Mouse (Mus musculus) G1E (cell line): Measurements from ENCODE around the gene Ccdc141. TPM values are rescaled to one million over a fixed set of nuclear protein-coding genes. Genes with fewer than 3 reads are reported as not detected.

Source experiments
- ATAC-seq: 2 replicates; pipeline ENCODE4 v1.8.0; 2016; ENCODE audit warnings: mild to moderate bottlenecking; ENCODE audit not compliant: insufficient number of reproducible peaks, poor library complexity, low FRiP score, severe bottlenecking; ENCODE audit errors: extremely low read depth
- DNase-seq: peaks from one replicate; pipeline ENCODE4 v3.0.0; 2012; ENCODE audit warnings: low spot score
- H3K27me3 ChIP-seq: 2 replicates; pipeline ENCODE4 v1.6.1; 2012; ENCODE audit warnings: mild to moderate bottlenecking, low read length, inconsistent platforms; ENCODE audit not compliant: insufficient read depth
- H3K36me3 ChIP-seq: replicated peaks from 2 replicates; pipeline ENCODE3; 2012; ENCODE audit warnings: mild to moderate bottlenecking, inconsistent platforms
- H3K4me1 ChIP-seq: 2 replicates; pipeline ENCODE4 v1.6.1; 2012; ENCODE audit warnings: low read depth, low read length, inconsistent platforms, mixed read lengths; ENCODE audit not compliant: insufficient read depth
- H3K4me3 ChIP-seq: 2 replicates; pipeline ENCODE4 v1.5.1; 2012; ENCODE audit warnings: low read depth, mild to moderate bottlenecking, inconsistent platforms, low read length, moderate library complexity, mixed read lengths
- H3K9me3 ChIP-seq: replicated peaks from 2 replicates; pipeline ENCODE4 v1.6.1; 2012; ENCODE audit warnings: inconsistent platforms
- CTCF ChIP-seq: IDR thresholded peaks from 2 replicates; pipeline ENCODE4 v1.5.1; 2012; ENCODE audit warnings: low read depth, low read length, inconsistent platforms, mixed read lengths
- GATA1 ChIP-seq: IDR thresholded peaks from 2 replicates; pipeline ENCODE4 v1.6.1; 2012; ENCODE audit warnings: borderline replicate concordance, low read length, inconsistent platforms, mixed read lengths
- GATA2 ChIP-seq: IDR thresholded peaks from 2 replicates; pipeline ENCODE4 v1.6.1; 2012; ENCODE audit warnings: low read depth, low read length, inconsistent platforms, borderline replicate concordance
- POLR2AphosphoS5 ChIP-seq: IDR thresholded peaks from 2 replicates; pipeline ENCODE4 v1.6.1; 2012; ENCODE audit warnings: low read depth, low read length, inconsistent platforms; ENCODE audit not compliant: insufficient replicate concordance
- TAL1 ChIP-seq: conservative IDR thresholded peaks from 2 replicates; pipeline ENCODE4 v1.6.1; 2012; ENCODE audit warnings: low read depth, low read length, inconsistent platforms, mixed read lengths
- polyA plus RNA-seq: library from polyadenylated mRNA; stranded (reverse); fragments of >175 nt; gene quantifications from 2 replicates; pipeline ENCODE4 v1.2.3, GENCODE M21; 2012
- total RNA-seq, 2 experiments: library from RNA; stranded (forward) in 1 of 2; stranded (reverse) in 1 of 2; fragments of 200-1000 nt in 1 of 2; fragments of >200 nt in 1 of 2; fragmentation: Nextera tagmentation in 1 of 2; gene quantifications; 2 replicates each; pipeline ENCODE4 v1.2.3; 2014 to 2017

The Ccdc141 gene
- total and polyA plus RNA-seq, 3 experiments: 0.11 TPM; not detected in 2

DNA sequence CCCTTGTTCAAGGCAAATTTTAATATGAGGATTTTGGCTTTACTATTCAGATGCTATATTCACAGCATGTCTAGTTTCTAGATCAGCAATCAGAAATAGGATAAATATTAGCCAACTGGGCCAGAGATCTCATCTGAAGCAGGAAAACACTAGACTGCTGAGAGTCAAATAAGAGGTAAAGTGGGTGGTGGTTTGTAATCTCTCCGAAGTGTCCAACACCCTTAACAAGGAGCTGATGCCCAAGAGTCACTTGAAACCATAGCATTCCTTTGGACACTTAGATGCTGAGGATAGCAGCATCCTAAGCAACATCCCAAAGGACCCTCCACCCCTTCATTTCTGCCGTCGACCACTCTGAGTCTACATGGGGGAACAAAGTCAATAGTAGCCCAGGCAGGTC lies 5.8 kb downstream of the Ccdc141 start:
- TF ChIP-seq POLR2AphosphoS5 (no peak), GATA2 (no peak), GATA1 (no peak), TAL1 (no peak), CTCF (no peak)
- no peak for DNase-seq

GRCm38 (mm10) chr2:77163381-77163780 lies 7.1 kb downstream of the Ccdc141 start:
- Histone ChIP-seq H3K4me3 (no peak overlapping the region), H3K9me3 (peaks cover 36% of the 10 kb centered on the region), H3K27me3 (no peaks in the 10 kb centered on the region), H3K36me3 (no peaks in the 10 kb centered on the region), H3K4me1 (no peaks in the 10 kb centered on the region)
- ATAC-seq (no peak), DNase-seq (no peak)
- TF ChIP-seq TAL1: no peak
- no peak for TF ChIP-seq GATA2
- no peak for TF ChIP-seq POLR2AphosphoS5
- no peak for TF ChIP-seq CTCF
- no peak for TF ChIP-seq GATA1

More for the DNA sequence above, 5.8 kb downstream of the Ccdc141 start:
- ATAC-seq: no peak
- H3K36me3 ChIP-seq: no peaks in the 10 kb centered on the region
- no peaks in the 10 kb centered on the region for H3K4me1 ChIP-seq
- no peaks in the 10 kb centered on the region for H3K27me3 ChIP-seq
- peaks cover 38% of the 10 kb centered on the region for H3K9me3 ChIP-seq
- H3K4me3 ChIP-seq: no peak overlapping the region

- no peak for ATAC-seq
- H3K36me3 ChIP-seq: no peaks in the 10 kb centered on the region
- H3K27me3 ChIP-seq: no peaks in the 10 kb centered on the region
- no peak overlapping the region for H3K4me3 ChIP-seq
- TF ChIP-seq CTCF (no peak), POLR2AphosphoS5 (no peak), GATA2 (no peak), GATA1 (no peak)
- no peak for DNase-seq
- no peaks in the 10 kb centered on the region for H3K4me1 ChIP-seq
- H3K9me3 ChIP-seq: peaks cover 28% of the 10 kb centered on the region
Observed at GRCm38 (mm10) chr2:77162135-77162534, 8.3 kb downstream of the Ccdc141 start.

DNA sequence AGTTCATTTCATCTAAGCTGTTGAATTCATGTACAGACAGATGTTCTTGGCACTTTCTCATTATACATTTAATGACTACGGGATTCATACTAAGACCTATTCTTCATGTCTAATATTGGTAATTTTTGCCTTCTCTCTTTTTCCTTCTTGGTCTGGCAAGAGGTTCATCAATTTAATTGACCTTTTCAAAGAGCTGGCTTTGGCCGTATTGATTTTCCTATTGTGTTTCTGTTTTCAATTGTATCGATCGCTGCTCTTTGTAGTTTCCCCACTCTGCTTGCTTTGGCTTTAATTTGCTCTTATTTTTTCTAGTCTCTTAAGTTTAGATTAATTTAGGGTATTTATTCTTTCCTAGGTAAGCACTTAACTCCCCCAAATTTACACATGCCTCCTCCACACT lies 12.9 kb downstream of the Ccdc141 start:
- no peak overlapping the region for H3K4me3 ChIP-seq
- no peaks in the 10 kb centered on the region for H3K4me1 ChIP-seq
- TF ChIP-seq POLR2AphosphoS5 (no peak), GATA1 (no peak), CTCF (no peak), TAL1 (no peak), GATA2 (no peak)
- ATAC-seq (no peak), DNase-seq (no peak)
- H3K27me3 ChIP-seq: no peaks in the 10 kb centered on the region
- H3K9me3 ChIP-seq: peaks cover 13% of the 10 kb centered on the region
- no peaks in the 10 kb centered on the region for H3K36me3 ChIP-seq

DNA sequence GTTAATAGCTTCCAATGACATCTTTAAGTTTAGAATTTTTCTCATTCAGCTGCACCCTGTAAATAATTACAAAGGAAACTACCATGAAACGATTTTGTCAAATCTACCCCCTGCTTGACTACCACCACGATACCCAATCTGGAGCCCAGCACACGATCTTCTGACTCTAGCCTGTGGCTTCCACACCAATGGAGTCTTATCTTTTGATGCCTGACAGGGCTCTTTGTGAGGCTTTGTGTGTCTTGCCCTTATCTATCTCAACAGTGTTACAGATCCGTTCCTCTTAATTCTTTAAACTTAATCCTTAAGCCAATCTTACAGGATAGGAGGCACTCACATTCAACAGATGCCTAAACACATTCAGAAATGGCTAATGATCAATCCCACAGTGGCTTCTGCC lies 16.4 kb downstream of the Ccdc141 start:
- no peak for ATAC-seq
- DNase-seq: no peak
- no peaks in the 10 kb centered on the region for H3K27me3 ChIP-seq
- no peaks in the 10 kb centered on the region for H3K36me3 ChIP-seq
- no peak overlapping the region for H3K4me3 ChIP-seq
- no peaks in the 10 kb centered on the region for H3K4me1 ChIP-seq
- H3K9me3 ChIP-seq: peaks cover 16% of the 10 kb centered on the region
- TF ChIP-seq GATA2: no peak
- TF ChIP-seq CTCF: no peak
- TF ChIP-seq GATA1: no peak
- TF ChIP-seq TAL1: no peak
- no peak for TF ChIP-seq POLR2AphosphoS5

DNA sequence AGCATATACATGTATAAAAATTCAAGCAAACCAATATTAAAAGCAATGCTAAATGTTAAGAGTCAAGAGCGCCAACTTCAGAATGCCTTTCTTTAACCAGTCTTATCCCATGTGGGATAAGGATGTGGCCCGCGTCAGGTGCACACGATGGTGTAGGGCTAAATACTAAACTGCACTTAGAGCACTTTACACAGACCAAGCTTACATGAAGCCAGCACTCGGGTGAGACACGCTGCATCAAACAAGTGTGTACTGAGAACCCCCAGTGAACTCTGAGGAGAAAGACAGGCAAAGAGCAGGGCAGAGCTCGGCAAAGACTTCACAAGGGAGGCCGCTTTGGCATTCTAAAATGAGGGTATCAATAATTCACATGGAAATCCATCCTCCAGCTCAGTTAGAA lies 19.2 kb downstream of the Ccdc141 start:
- no peak for TF ChIP-seq CTCF
- no peak for TF ChIP-seq GATA2
- TF ChIP-seq GATA1: no peak
- Histone ChIP-seq H3K4me1 (no peaks in the 10 kb centered on the region), H3K27me3 (no peaks in the 10 kb centered on the region), H3K4me3 (no peak overlapping the region), H3K36me3 (no peaks in the 10 kb centered on the region), H3K9me3 (peaks cover 20% of the 10 kb centered on the region)
- no peak for ATAC-seq
- DNase-seq: no peak

- ATAC-seq: no peak
- H3K4me3 ChIP-seq: no peak overlapping the region
- no peaks in the 10 kb centered on the region for H3K36me3 ChIP-seq
- H3K4me1 ChIP-seq: no peaks in the 10 kb centered on the region
- TF ChIP-seq POLR2AphosphoS5 (no peak), CTCF (no peak), GATA2 (no peak), GATA1 (no peak), TAL1 (no peak)
- DNase-seq: no peak
- peaks cover 20% of the 10 kb centered on the region for H3K9me3 ChIP-seq
- no peaks in the 10 kb centered on the region for H3K27me3 ChIP-seq
Observed at GRCm38 (mm10) chr2:77149576-77149975, 20.9 kb downstream of the Ccdc141 start.
